Mouse (Mus musculus) CH12.LX (cell line): ENCODE results near the gene Actr2.

Experiments
- HCFC1 ChIP-seq: IDR thresholded peaks from 2 replicates; pipeline ENCODE4 v1.6.1; 2012; ENCODE audit warnings: low read depth, mild to moderate bottlenecking, inconsistent platforms, low read length, improper control_type of control experiment
- POLR2A ChIP-seq: IDR thresholded peaks from 2 replicates; pipeline ENCODE4 v1.6.1; 2011; ENCODE audit warnings: low read depth, mild to moderate bottlenecking, improper control_type of control experiment, low read length

DNA sequence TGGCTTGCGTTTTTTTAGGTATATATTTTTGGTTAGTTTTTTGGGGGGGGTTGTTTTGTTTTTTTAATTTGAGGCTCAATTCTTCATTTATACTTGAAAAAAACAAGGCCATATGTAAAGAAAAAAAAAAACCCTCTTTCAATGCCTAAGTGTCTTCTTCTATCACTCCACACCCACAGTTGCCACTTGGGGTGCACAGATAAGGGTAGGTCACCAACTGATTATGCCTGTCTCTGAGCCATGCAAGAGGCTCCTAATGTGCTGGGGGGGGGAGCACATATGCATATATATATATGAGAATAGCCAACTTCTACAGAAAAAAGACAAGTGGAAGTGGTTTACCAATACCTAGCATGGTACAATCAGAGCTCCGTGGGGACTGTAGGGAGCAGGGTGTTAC lies 90.3 kb downstream of the Actr2 start:
- no peak for TF ChIP-seq POLR2A
- no peak for TF ChIP-seq HCFC1
